Mouse (Mus musculus) CH12.LX (cell line): ENCODE measurements around the gene Zfpl1.

Source experiments
- CTCF ChIP-seq, 2 experiments: IDR thresholded peaks in 1 of 2; conservative IDR thresholded peaks in 1 of 2; 2 replicates each; pipeline ENCODE4 v1.5.1; 2011 to 2012; ENCODE audit warnings: low read depth in 2 of 2, low read length in 2 of 2, improper control_type of control experiment in 1 of 2, inconsistent platforms in 1 of 2, mild to moderate bottlenecking in 1 of 2, moderate library complexity in 1 of 2
- E2F4 ChIP-seq: IDR thresholded peaks from 2 replicates; pipeline ENCODE4 v1.6.1; 2011; ENCODE audit warnings: low read depth, low read length, improper control_type of control experiment; ENCODE audit not compliant: insufficient replicate concordance
- EP300 ChIP-seq: IDR thresholded peaks from 2 replicates; pipeline ENCODE4 v1.6.1; 2011; ENCODE audit warnings: low read length, improper control_type of control experiment
- JUND ChIP-seq: conservative IDR thresholded peaks from 2 replicates; pipeline ENCODE4 v1.6.1; 2011; ENCODE audit warnings: low read depth, low read length, improper control_type of control experiment
- POLR2A ChIP-seq: IDR thresholded peaks from 2 replicates; pipeline ENCODE4 v1.6.1; 2011; ENCODE audit warnings: low read depth, mild to moderate bottlenecking, improper control_type of control experiment, low read length
- ZKSCAN1 ChIP-seq: IDR thresholded peaks from 2 replicates; pipeline ENCODE4 v1.6.1; 2012; ENCODE audit warnings: low read depth, inconsistent platforms, low read length, improper control_type of control experiment, borderline replicate concordance

GRCm38 (mm10) chr19:6068951-6069350 is 15.8 kb downstream of the Zfpl1 start:
- no peak for TF ChIP-seq POLR2A
- no peak for TF ChIP-seq E2F4
- TF ChIP-seq CTCF (conservative IDR thresholded peaks at IDR 0.05 in 1 of 2, IDR thresholded peaks at IDR 0.05 in 1 of 2; ENCODE audit: low read depth in 2 of 2, low read length in 2 of 2) = peak in 1 of 2 experiments; percentile 29; a peak in 2 of 4 replicates
- TF ChIP-seq JUND = no peak
- TF ChIP-seq ZKSCAN1 = no peak
- no peak for TF ChIP-seq EP300
